In genomic region chr1:175032015-175032414, GRCm38 (mm10) we compare ENCODE assay signal across 19 mouse cellular contexts.
DNase-seq lines count a peak whose midpoint lies in the region; ATAC-seq lines count a peak whose summit lies in the region.
"Had no signal": no experiment of that assay in that cellular context is flagged by ENCODE, and none has a peak within 500 bp of the region (broad histone marks: within the 10 kb centered on the region; RNA-seq: fewer than 3 reads in every experiment).

No protein-coding gene starts in this region.

- no peak overlapping the region for H3K27ac ChIP-seq in hindbrain, embryonic 16.5 days (ENCODE audit: low read depth, low read length)
- no peak overlapping the region for H3K27ac ChIP-seq in hindbrain, embryonic 12.5 days
- no peak overlapping the region for H3K27ac ChIP-seq in midbrain, embryonic 16.5 days (ENCODE audit: low read length)
- H3K27ac ChIP-seq: embryonic facial prominence, embryonic 15.5 days; heart, embryonic 10.5 days; neural tube, embryonic 12.5 days had no signal

- peak; percentile 14 to 16 for DNase-seq in cerebellum, postnatal 10 days
- DNase-seq in cerebellum, adult 11-12 months: no peak
- peak; percentile 48 for DNase-seq in brain, adult 2 months (ENCODE audit: low read depth, low spot score)
- no peak for DNase-seq in kidney, postnatal 36 days
- no peak for DNase-seq in lung, adult 18-20 months
- DNase-seq: cerebellum, adult 11 months; gastrocnemius, postnatal 25 days; heart, postnatal 14 days; kidney, adult 8-10 months; kidney, postnatal 4 days; lung, adult 2 months; lung, postnatal 36 days; thymus, postnatal 4 days had no signal

- H3K4me1 ChIP-seq in hindbrain, embryonic 16.5 days (ENCODE audit: control insufficient read depth, insufficient read depth, low read depth, low read length): peaks cover 6% of the 10 kb centered on the region
- peaks cover 21% of the 10 kb centered on the region for H3K4me1 ChIP-seq in hindbrain, embryonic 12.5 days
- H3K4me1 ChIP-seq in midbrain, embryonic 16.5 days (ENCODE audit: control insufficient read depth, insufficient read depth, low read length): peaks cover 8% of the 10 kb centered on the region

- H3K36me3 ChIP-seq in hindbrain, embryonic 16.5 days (ENCODE audit: control insufficient read depth, insufficient read depth, low read length): no peaks in the 10 kb centered on the region
- H3K36me3 ChIP-seq in hindbrain, embryonic 12.5 days: no peaks in the 10 kb centered on the region
- no peaks in the 10 kb centered on the region for H3K36me3 ChIP-seq in midbrain, embryonic 16.5 days (ENCODE audit: control insufficient read depth, insufficient read depth, low read length)
- H3K36me3 ChIP-seq: embryonic facial prominence, embryonic 15.5 days; heart, embryonic 10.5 days; neural tube, embryonic 12.5 days had no signal

- ATAC-seq in hindbrain, embryonic 16.5 days: peak; percentile 57
- ATAC-seq in hindbrain, embryonic 12.5 days (ENCODE audit: low FRiP score): no peak
- peak; percentile 15; the same call in 1 of the 2 replicates for ATAC-seq in midbrain, embryonic 16.5 days

- 25% methylated on average over 6 of the region's 6 CpGs for WGBS in hindbrain, embryonic 16.5 days
- 40% methylated on average over 6 of the region's 6 CpGs for WGBS in hindbrain, embryonic 12.5 days
- WGBS in midbrain, embryonic 16.5 days: 37% methylated on average over 6 of the region's 6 CpGs

- H3K4me3 ChIP-seq in hindbrain, embryonic 16.5 days (ENCODE audit: low read length): no peak overlapping the region
- no peak overlapping the region for H3K4me3 ChIP-seq in hindbrain, embryonic 12.5 days
- no peak overlapping the region for H3K4me3 ChIP-seq in midbrain, embryonic 16.5 days (ENCODE audit: low read depth, low read length)
- H3K4me3 ChIP-seq: embryonic facial prominence, embryonic 15.5 days; heart, embryonic 10.5 days; neural tube, embryonic 12.5 days had no signal

- H3K4me2 ChIP-seq in hindbrain, embryonic 16.5 days (ENCODE audit: low read length): no peak overlapping the region
- H3K4me2 ChIP-seq in hindbrain, embryonic 12.5 days (replicated peaks): no peak overlapping the region
- H3K4me2 ChIP-seq in midbrain, embryonic 16.5 days (ENCODE audit: low read length): no peak overlapping the region
- H3K4me2 ChIP-seq: embryonic facial prominence, embryonic 15.5 days; neural tube, embryonic 12.5 days had no signal

- no peaks in the 10 kb centered on the region for H3K9me3 ChIP-seq in hindbrain, embryonic 16.5 days (ENCODE audit: control insufficient read depth, low read length)
- no peaks in the 10 kb centered on the region for H3K9me3 ChIP-seq in hindbrain, embryonic 12.5 days (replicated peaks)
- no peaks in the 10 kb centered on the region for H3K9me3 ChIP-seq in midbrain, embryonic 16.5 days (replicated peaks; ENCODE audit: control insufficient read depth, low read length, poor library complexity, severe bottlenecking)
- H3K9me3 ChIP-seq: embryonic facial prominence, embryonic 15.5 days; heart, embryonic 10.5 days; neural tube, embryonic 12.5 days had no signal

- H3K27me3 ChIP-seq in hindbrain, embryonic 16.5 days (replicated peaks; ENCODE audit: control insufficient read depth, insufficient read depth, low read length): no peaks in the 10 kb centered on the region
- H3K27me3 ChIP-seq in hindbrain, embryonic 12.5 days: no peaks in the 10 kb centered on the region
- no peaks in the 10 kb centered on the region for H3K27me3 ChIP-seq in midbrain, embryonic 16.5 days (ENCODE audit: control insufficient read depth, insufficient read depth, low read depth, low read length)
- H3K27me3 ChIP-seq: embryonic facial prominence, embryonic 15.5 days; neural tube, embryonic 12.5 days had no signal

- H3K9ac ChIP-seq in hindbrain, embryonic 16.5 days (ENCODE audit: low read depth, low read length): no peak overlapping the region
- no peak overlapping the region for H3K9ac ChIP-seq in hindbrain, embryonic 12.5 days
- no peak overlapping the region for H3K9ac ChIP-seq in midbrain, embryonic 16.5 days (ENCODE audit: low read depth, low read length)
- H3K9ac ChIP-seq: embryonic facial prominence, embryonic 15.5 days; neural tube, embryonic 12.5 days had no signal

Comparison
In these comparisons a context has a peak if more than half of its experiments do, and no peak if none do; other contexts are left out.
1. DNase-seq: peak in cerebellum, postnatal 10 days (2 of 2) and brain, adult 2 months (single experiment); none in cerebellum, adult 11-12 months (single experiment), kidney, postnatal 36 days (0 of 2) and lung, adult 18-20 months (0 of 2).